Mouse (Mus musculus) lung, postnatal 25 days (tissue): ENCODE measurements at regions not wholly inside any gene's neighbourhood (a gene's known extent, or its start where the extent isn't known, plus 50 kb on each side); places are given as distances from the start of the nearest gene placed in this dataset.

Experiments
- DNase-seq: peaks from one replicate; pipeline ENCODE4 v3.0.0; 2022; ENCODE audit warnings: low spot score

GRCm38 (mm10) chr14:76868831-76869230 lies 167.7 kb upstream of the Ccdc122 start:
- DNase-seq, result no peak

- no peak for DNase-seq
Observed at GRCm38 (mm10) chr14:76868131-76868530, 168.4 kb upstream of the Ccdc122 start.

DNA sequence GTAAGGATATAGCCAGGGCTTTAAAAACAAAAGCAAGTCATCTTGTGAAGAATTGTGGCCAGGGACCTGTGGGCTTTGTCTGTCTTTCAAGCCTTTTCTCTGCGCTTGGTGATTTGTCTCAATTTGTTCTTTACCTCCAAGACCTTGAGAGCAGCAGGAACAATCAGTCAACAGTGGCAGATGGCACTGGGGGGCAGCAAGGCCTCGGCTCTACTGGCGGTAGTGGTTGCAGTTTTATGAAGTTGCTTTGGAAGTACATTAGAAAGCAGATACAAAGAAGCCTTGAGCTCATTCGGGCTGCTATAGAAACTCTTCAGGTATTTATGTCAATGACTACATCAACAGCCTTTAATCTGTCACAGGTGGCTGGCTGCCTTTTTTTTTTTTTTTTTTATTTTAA lies 171.9 kb upstream of the Ccdc122 start:
- DNase-seq, result no peak

GRCm38 (mm10) chr14:76863035-76863706 lies 173.4 kb upstream of the Ccdc122 start:
- DNase-seq, result no peak

DNA sequence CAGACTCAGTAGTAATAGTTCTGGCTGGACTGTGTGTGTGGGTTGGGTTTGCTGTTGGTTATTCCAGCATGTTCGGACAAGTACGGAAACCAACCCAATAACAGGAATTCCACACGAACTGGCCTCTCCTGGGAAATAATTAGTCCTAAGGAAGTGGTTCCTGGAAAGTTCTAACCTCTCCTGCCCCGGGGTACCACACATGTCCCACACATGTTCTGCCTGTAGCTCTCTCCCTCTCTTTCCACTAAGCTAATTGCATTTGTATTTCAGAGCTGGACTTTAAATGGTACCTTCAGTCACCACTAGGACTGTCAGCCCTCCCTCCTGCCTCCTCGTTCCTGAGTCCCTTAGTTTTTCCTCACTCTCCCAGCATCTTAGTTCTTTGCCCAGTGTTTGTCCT lies 178.2 kb upstream of the Ccdc122 start:
- DNase-seq, result no peak

DNA sequence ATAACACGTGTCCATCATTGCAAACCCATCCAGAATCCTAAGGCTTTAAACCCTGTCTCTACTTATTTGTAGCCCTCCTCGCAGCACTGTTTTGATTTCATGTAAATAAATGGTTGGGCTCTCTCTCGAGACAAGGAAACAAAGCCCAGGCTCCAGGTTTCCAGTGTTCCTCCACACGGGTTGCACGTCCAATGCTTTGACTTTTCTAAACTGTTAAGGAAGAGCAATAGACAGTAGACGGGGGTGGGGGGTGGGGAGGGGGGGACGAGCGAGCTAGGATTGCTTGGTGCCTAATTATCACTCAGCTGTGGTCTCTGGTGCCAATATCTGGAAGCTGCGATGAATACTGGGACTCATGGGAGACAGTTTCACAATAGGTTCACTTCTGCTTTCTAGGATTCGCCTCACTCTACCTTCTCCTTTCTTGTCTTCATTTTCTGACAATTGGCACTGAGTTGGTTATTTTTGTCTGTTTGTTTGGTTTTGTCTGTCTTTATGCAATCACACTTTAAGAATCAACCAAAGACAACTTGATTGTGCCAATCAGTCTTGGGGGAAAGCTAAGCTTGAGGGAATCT lies 179.3 kb upstream of the Ccdc122 start:
- no peak for DNase-seq

DNA sequence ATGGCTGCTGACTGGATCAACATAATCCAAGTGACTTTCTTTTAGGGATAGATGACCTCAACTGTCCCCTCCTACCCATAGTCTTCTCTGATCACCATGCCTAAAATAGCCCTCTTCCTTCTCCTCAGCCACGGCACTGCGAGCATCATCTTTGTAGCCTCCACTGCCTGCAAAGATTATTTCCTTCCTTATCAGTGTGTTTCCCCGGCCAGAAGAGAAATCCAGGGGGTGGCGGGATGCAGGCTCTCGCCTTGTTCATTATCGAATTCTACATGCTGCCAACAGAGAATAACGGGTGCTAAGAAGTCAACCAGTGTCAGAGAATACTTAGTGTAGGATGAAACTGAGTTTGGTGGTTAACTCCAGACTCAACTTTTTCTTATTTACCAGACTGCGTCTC lies 180.0 kb upstream of the Ccdc122 start:
- no peak for DNase-seq

DNA sequence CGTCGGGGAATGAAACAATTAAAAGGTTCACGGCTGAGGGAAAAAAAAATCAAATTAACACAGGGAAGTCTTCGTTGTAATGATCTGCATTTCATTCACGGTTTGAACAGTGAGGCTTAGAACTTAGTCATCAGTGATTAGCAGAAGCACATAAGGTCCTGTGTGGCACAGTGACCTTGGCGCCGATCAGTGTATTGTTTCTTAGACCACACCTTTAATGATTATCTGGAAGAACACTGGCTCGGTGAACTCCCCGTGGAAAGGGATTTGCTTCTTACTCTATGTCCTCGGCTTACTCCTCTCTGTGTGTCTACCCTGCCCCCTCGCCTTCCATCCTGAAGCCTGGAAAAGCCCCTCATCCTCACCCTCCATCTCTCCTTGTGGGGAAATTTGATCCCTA lies 181.6 kb upstream of the Ccdc122 start:
- DNase-seq, result no peak

- no peak for DNase-seq
Observed at GRCm38 (mm10) chr14:76851473-76852214, 184.9 kb upstream of the Ccdc122 start.

DNA sequence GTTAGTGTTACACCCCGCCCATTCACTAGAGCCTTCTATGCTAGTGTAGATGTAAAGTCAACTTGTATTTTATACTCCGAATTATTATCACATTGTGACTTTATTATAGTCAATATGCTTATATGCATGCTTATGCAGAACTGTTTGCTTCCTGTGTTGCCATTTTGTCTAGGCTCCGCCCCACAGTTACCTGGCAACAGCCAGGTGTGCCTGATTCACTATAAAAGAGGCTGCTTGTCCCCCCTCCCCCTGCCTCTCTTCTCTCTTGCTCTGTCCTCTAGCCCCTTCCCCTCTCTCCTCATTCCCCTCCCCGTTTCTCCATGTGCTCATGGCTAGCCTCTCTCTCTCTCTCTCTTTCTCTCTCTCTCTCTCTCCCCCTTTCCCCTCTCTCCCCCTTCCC lies 185.9 kb upstream of the Ccdc122 start:
- DNase-seq, result no peak

- DNase-seq, result no peak
Observed at GRCm38 (mm10) chr14:76850051-76850450, 186.5 kb upstream of the Ccdc122 start.

DNA sequence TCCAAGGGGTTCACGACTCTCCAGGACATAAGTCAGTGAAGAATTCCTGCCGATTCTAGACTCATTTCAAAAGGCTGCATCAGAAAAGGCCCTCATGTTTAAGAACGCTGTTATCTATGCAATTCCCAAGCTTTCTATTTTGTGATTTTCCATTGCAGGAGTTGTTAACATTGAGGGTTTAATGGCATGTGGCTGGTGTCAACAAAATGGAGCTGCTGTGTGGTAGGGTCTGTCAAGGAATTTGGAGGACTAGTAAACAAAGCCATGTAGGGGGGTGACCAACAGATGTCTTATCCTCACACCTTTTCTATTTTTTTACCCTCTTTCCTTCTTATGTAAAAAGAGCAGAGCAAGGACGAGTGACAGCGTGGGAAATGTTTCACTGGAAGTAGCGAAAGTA lies 186.9 kb upstream of the Ccdc122 start:
- DNase-seq, result no peak

GRCm38 (mm10) chr14:76849071-76849470 lies 187.5 kb upstream of the Ccdc122 start:
- peak; percentile 31 for DNase-seq

DNA sequence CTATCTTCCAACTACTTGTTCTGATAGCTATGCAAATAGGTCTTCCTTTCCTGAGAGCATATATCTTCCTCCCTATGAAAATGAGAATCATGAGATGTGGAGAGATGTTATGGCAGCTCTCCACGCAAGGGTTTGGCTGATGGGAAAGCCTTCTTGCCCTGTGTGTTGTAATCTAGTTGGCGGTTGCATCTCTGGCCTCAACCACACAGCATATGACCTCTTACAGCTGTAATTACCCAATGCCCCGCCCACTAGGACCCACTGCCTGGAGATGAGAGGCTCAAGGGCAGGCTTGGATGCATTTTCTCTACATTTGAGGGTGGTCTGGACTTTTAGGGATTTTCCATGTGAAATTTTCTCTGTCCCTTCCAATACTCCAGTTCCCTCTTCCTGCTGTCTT lies 190.9 kb upstream of the Ccdc122 start:
- DNase-seq, result no peak

- DNase-seq, result no peak
Observed at GRCm38 (mm10) chr14:76844717-76845116, 191.9 kb upstream of the Ccdc122 start.

GRCm38 (mm10) chr14:76837583-76838220 lies 198.9 kb upstream of the Ccdc122 start:
- DNase-seq, result no peak

- DNase-seq, result no peak
Observed at GRCm38 (mm10) chr14:76836926-76837516, 199.6 kb upstream of the Ccdc122 start.

DNA sequence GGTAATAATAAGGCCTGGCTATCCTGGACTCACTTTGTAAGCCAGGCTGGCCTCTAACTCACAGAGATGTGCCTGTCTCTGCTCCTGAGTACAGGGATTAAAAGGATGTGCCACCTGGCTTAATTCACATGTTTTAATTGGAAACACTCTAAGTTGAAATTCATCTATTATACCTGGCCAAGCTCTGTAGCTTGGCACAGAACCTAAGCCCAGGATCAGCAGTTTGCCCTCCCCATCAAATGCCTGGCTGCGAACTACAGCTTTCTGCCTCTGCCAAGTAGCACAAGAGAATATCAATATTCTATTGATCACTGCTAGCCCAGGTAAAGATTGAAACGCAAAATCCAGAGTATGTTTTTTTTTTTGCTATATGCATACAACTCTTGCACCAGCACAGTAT lies 200.3 kb upstream of the Ccdc122 start:
- DNase-seq, result no peak

- DNase-seq, result no peak
Observed at GRCm38 (mm10) chr14:76834084-76834483, 202.5 kb upstream of the Ccdc122 start.

GRCm38 (mm10) chr14:76829161-76829510 lies 207.4 kb upstream of the Ccdc122 start:
- DNase-seq, result no peak

GRCm38 (mm10) chr14:76828453-76829160 lies 208.0 kb upstream of the Ccdc122 start:
- no peak for DNase-seq

GRCm38 (mm10) chr14:76824066-76824465 lies 212.5 kb upstream of the Ccdc122 start:
- no peak for DNase-seq
